17 mouse cellular contexts compared by ENCODE assay signal in genomic region chr11:80284641-80285040, GRCm38 (mm10). TPM values are rescaled to one million over a fixed set of nuclear protein-coding genes. Genes with fewer than 3 reads are reported as not detected.
DNase-seq lines count a peak whose midpoint lies in the region; ATAC-seq lines count a peak whose summit lies in the region.
"Had no signal": no experiment of that assay in that cellular context is flagged by ENCODE, and none has a peak within 500 bp of the region (broad histone marks: within the 10 kb centered on the region; RNA-seq: fewer than 3 reads in every experiment).

No protein-coding gene starts in this region.

- peak; percentile 43 for DNase-seq in embryo, embryonic 10 days (ENCODE audit: low spot score)
- no peak for DNase-seq in embryo, embryonic 9.5 days (ENCODE audit: extremely low spot score)
- peak; percentile 40 for DNase-seq in 3134 (ENCODE audit: extremely low read depth, insufficient read length, low spot score)
- DNase-seq in gastrocnemius, postnatal 10 days = peak; percentile 46
- DNase-seq in frontal cortex, postnatal 14 days (ENCODE audit: low spot score in 2 of 2) = no peak
- no peak for DNase-seq in cerebellum, adult 9-11 months
- DNase-seq: cerebellum, adult 18-20 months; kidney, adult 18-20 months; liver, embryonic 13.5 days; right cerebral cortex, adult 18-20 months had no signal

- no peak overlapping the region for H3K9ac ChIP-seq in heart, embryonic 15.5 days
- H3K9ac ChIP-seq: liver, embryonic 13.5 days had no signal

- H3K4me3 ChIP-seq in heart, embryonic 15.5 days = no peak overlapping the region
- H3K4me3 ChIP-seq: liver, embryonic 13.5 days; midbrain, embryonic 10.5 days had no signal

- WGBS in heart, embryonic 15.5 days = 20% methylated on average over 6 of the region's 6 CpGs

- peaks cover 17% of the 10 kb centered on the region for H3K4me1 ChIP-seq in heart, embryonic 15.5 days (replicated peaks)
- H3K4me1 ChIP-seq: liver, embryonic 13.5 days had no signal

- no peaks in the 10 kb centered on the region for H3K9me3 ChIP-seq in heart, embryonic 15.5 days (replicated peaks)
- H3K9me3 ChIP-seq: liver, embryonic 13.5 days; midbrain, embryonic 10.5 days had no signal

- no peak for ATAC-seq in heart, embryonic 15.5 days (replicated peaks; ENCODE audit: insufficient number of reproducible peaks, insufficient read depth, low FRiP score, low read depth)
- ATAC-seq in megakaryocyte-erythroid progenitor cell, adult 5-6 weeks (replicated peaks; ENCODE audit: low FRiP score, low TSS enrichment, poor library complexity, severe bottlenecking) = no peak
- ATAC-seq: forebrain, embryonic 16.5 days; hindbrain, embryonic 16.5 days had no signal

- H3K27me3 ChIP-seq in heart, embryonic 15.5 days = peaks cover 6% of the 10 kb centered on the region; the same call in 1 of the 2 replicates

- peak overlapping the region; percentile 28; the same call in 1 of the 2 replicates for H3K4me2 ChIP-seq in heart, embryonic 15.5 days
- H3K4me2 ChIP-seq: liver, embryonic 13.5 days had no signal

- H3K36me3 ChIP-seq in heart, embryonic 15.5 days = no peaks in the 10 kb centered on the region
- H3K36me3 ChIP-seq: liver, embryonic 13.5 days; midbrain, embryonic 10.5 days had no signal

- H3K27ac ChIP-seq in heart, embryonic 15.5 days = 0 out of 2 replicates have a peak overlapping the region, but pooled peaks have one; percentile 5
- H3K27ac ChIP-seq: liver, embryonic 13.5 days; midbrain, embryonic 10.5 days; stomach, postnatal 0 days had no signal

RNA-seq across cellular contexts. Expression of gene Rhbdl3, which starts 16.1 kb away (rescaled TPM):
- total RNA-seq in gastrocnemius, postnatal 10 days (2021) = 10 to 100 TPM; 11.3 to 14.0 TPM
- polyA plus RNA-seq in heart, embryonic 15.5 days (2015; fragmentation: Nextera tagmentation; extraction: Ambion mirVana) = 1.7 and 3.2 TPM in 2 replicates
- 0.44 and 0.64 TPM in 2 replicates for total RNA-seq in megakaryocyte-erythroid progenitor cell, adult 5-6 weeks (2014; fragmentation: Nextera tagmentation)
- not detected in 2 replicates for total RNA-seq in megakaryocyte-erythroid progenitor cell, adult 5-6 weeks (2017)
- total RNA-seq: neutrophil, adult 5-6 weeks had no signal

Comparison
In these comparisons a context has a peak if more than half of its experiments do, and no peak if none do; other contexts are left out.
1. DNase-seq: peak in embryo, embryonic 10 days (single experiment), 3134 (single experiment) and gastrocnemius, postnatal 10 days (single experiment); none in embryo, embryonic 9.5 days (single experiment), frontal cortex, postnatal 14 days (0 of 2) and cerebellum, adult 9-11 months (single experiment).
2. RNA of gene Rhbdl3, which starts 16.1 kb away (total RNA-seq): 11.3 to 14.0 TPM in gastrocnemius, postnatal 10 days; 0.44 to 0.64 TPM in megakaryocyte-erythroid progenitor cell, adult 5-6 weeks; every median in the first group is over 4 times any median in the second.